Mouse (Mus musculus) urinary bladder, postnatal 25 days (tissue): ENCODE results near the gene Zkscan17.

Experiments
- DNase-seq: peaks from one replicate; pipeline ENCODE4 v3.0.0; 2022; ENCODE audit warnings: low spot score

Gene Zkscan17

GRCm38 (mm10) chr11:59456346-59456745, 70.2 kb downstream of the Zkscan17 start:
- DNase-seq: no peak

GRCm38 (mm10) chr11:59451086-59451485, 75.5 kb downstream of the Zkscan17 start, which contains the start of gene Snap47:
Gene Snap47 (minus strand): TSS chr11:59451186.
- no peak for DNase-seq

GRCm38 (mm10) chr11:59450230-59450771, 76.2 kb downstream of the Zkscan17 start:
- no peak for DNase-seq

- peak; percentile 93 for DNase-seq
Measured at GRCm38 (mm10) chr11:59449741-59450229, 76.8 kb downstream of the Zkscan17 start, which contains the start of gene Jmjd4. Gene Jmjd4 (plus strand): TSS chr11:59450045.

- DNase-seq: no peak
Measured at GRCm38 (mm10) chr11:59443102-59443501, 83.4 kb downstream of the Zkscan17 start.

GRCm38 (mm10) chr11:59437954-59438353, 88.6 kb downstream of the Zkscan17 start:
- no peak for DNase-seq
